Mouse (Mus musculus) G1E (cell line): ENCODE data around the gene Tpt1.

ENCODE experiments used
- CTCF ChIP-seq: IDR thresholded peaks from 2 replicates; pipeline ENCODE4 v1.5.1; 2012; ENCODE audit warnings: low read depth, low read length, inconsistent platforms, mixed read lengths
- TAL1 ChIP-seq: conservative IDR thresholded peaks from 2 replicates; pipeline ENCODE4 v1.6.1; 2012; ENCODE audit warnings: low read depth, low read length, inconsistent platforms, mixed read lengths

GRCm38 (mm10) chr14:75795918-75796317 lies 49.0 kb upstream of the Tpt1 start:
- TF ChIP-seq CTCF (no peak), TAL1 (no peak)
